Mouse (Mus musculus) urinary bladder, postnatal 25 days (tissue): ENCODE data around the gene Utrn.

ENCODE experiments used
- DNase-seq: peaks from one replicate; pipeline ENCODE4 v3.0.0; 2022; ENCODE audit warnings: low spot score

The Utrn gene

GRCm38 (mm10) chr10:12836048-12836816 is 32.9 kb downstream of the Utrn start:
- no peak for DNase-seq

GRCm38 (mm10) chr10:12834215-12834614 is 35.0 kb downstream of the Utrn start:
- DNase-seq, result no peak

- DNase-seq, result no peak
Measured at GRCm38 (mm10) chr10:12832163-12832562, 37.0 kb downstream of the Utrn start.

DNA sequence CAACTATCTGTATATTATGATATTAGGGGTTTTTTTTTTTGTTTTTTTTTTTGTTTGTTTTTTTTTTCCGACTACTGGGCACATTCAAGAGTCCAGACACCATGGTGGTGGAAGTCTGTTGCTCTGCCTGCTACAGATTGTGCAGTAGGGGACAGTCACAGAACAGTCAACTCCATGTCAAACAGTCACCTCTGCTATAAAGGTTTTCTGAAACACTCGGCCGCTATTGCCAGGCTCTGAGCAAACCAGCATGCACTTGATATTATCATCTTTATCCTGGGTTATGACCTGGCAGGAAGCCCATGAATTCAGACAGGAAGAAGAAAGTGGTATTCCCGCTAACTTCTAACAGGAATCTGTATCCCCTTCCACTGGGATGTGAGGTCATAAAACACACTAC is 41.4 kb downstream of the Utrn start:
- no peak for DNase-seq

DNA sequence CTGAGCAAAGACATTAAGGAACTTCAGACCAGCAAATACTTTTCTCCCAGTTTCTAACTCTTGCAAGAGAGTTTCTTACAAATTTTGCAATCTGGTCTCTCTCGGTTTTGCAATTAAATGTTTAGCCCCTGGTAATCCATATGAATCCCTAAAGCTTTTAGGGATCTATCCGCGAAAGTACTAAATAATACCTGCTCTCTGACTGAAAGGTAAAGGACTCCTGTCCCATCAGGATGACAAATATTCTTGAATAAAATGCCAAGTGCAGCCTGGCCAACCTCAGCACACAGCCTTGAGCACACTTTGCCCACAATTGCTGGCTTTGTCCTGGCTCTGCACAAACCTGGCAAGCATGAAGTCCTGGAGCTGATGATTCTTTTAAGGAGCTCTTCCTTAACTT is 41.9 kb downstream of the Utrn start:
- no peak for DNase-seq

DNA sequence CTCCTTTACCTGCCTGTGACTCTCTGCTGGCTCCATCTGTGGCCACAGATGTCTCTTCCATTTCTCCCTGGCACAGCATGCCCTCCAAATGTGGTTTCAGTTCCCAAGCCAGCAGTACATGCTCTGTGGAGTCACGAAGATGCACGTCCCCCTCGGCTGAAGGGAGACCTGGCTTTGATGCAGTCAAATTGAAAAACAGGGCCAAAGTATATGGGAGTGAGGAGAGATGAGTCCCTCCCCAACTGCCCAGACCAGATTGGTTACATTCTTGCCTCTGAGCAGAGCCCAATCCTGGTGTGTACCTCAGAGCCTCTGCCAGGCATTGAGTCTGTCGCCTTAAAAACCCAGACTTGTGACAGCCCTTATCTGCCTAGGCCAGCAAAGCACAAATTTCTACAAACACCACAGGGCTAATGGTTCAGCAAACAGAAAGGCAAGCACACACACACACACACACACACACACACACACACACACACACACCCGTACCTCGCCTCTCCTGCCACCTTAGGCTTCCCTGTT is 42.3 kb downstream of the Utrn start:
- DNase-seq, result no peak

DNA sequence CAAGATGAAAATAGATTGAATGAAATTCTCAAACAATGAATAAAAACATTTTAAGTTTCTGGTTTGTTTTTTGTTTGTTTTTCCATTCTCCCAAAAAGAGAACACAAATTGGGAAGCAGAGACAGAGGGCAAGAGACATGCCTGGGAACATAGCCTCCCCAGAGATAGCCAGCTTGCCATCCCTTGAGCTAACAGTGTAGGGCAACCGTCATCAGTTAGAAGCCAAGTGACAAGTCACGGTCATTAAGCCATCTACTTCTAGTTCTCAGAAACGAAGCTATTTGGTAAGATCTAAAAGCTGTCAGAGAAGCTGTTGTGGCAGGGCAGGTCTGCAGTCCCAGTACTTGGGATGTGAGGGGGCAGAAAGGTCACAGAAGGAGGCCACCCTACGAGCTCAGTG is 44.8 kb downstream of the Utrn start:
- no peak for DNase-seq

GRCm38 (mm10) chr10:12823437-12824219 is 45.5 kb downstream of the Utrn start:
- no peak for DNase-seq

- no peak for DNase-seq
Measured at GRCm38 (mm10) chr10:12820978-12821735, 48.0 kb downstream of the Utrn start.

DNA sequence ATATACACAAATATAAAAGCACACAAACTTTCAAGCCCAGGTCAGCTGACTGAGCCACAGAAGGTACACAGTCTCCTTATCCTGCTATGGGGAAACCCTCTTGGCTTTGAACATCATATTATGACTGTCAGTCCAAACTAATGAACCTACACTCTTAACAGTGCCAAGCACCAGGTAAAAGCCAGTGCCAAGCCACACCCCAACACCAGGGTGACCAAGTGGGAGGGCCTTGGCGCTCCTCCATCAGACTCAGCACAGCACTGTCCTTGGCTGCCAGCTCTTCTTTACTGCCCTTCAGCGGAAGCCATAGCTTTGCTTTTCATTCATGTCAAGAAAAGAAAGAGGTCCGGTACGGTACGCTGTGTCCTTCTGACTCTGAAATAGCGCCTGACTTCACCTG is 51.8 kb downstream of the Utrn start:
- DNase-seq, result no peak

- DNase-seq, result no peak
Measured at GRCm38 (mm10) chr10:12816530-12816929, 52.6 kb downstream of the Utrn start.

GRCm38 (mm10) chr10:12814411-12814810 is 54.8 kb downstream of the Utrn start:
- DNase-seq, result no peak

DNA sequence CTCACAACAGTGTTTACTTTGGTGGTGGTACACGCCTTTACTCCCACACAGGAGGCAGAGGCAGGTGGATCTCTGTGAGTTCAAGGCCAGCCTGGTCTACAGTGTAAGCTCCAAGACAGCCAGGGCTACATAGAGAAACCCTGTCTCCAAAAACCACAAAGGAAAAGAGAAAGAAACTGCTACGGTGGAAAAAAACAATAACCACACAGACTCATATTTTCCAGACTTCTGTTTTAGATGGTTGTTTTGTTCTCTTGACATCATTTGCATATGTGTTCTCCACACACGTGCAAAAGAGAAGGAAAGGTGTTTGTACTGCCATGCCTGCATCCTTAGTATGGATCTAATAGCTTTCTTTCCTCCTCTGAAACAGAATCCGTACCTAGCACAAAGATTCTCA is 55.3 kb downstream of the Utrn start:
- DNase-seq, result no peak

- DNase-seq, result no peak
Measured at GRCm38 (mm10) chr10:12813211-12813811, 55.9 kb downstream of the Utrn start.

- DNase-seq, result no peak
Measured at GRCm38 (mm10) chr10:12812680-12813079, 56.5 kb downstream of the Utrn start.

DNA sequence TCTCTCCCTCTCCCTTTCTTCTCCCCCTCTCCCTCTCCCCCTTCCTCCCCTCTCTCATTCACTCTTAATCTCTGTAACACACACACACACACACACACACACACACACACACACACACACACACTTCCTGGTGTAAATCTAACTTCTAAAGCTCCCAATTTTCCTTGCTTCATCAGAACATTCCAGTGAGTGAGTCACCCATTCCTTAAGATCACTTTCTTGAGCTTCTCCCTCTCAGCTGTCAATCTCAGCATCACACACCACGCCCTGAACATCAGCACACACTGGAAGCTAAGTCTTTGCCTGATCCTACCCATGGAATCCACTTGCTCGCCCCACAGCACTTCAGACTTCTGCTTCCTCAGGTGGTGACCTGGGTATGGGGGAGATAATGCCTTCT is 58.3 kb downstream of the Utrn start:
- DNase-seq, result no peak

DNA sequence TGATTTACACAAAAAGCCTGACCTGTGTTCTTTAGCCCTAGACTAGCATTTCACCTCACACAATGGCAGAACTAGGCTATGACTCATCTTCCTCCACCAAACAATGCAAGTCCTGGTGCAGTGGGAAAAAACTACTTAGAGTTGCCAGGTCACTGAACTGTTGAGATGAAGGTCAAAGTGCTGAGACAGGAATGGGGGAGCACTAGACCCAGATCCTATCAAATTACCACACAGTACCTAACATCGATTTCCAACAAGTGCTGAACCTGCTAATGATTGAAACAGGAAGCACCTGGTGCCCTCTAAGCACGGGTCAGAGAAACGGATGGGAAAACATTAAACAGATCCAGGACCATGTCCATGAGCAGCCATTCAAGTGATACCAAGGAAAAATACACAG is 59.5 kb downstream of the Utrn start:
- no peak for DNase-seq

DNA sequence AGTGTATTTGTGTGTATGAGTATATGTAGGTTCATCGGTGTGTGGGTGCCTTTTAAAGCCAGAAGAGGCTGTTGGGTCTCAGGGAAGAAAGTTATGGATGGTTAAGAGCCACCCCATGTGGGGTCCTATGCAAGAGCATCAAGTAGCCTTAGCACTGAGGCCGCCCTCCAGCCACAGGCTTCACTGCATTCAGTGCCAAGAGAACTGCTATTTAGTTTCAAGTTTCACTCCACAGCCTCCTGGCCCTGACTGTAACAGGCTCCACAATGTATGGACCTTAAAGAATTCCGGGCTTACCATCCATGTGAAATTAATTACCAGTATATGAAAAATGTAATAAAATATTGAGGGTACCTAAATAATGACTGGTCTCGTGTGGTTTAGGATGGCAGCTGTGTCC is 60.7 kb downstream of the Utrn start:
- no peak for DNase-seq

DNA sequence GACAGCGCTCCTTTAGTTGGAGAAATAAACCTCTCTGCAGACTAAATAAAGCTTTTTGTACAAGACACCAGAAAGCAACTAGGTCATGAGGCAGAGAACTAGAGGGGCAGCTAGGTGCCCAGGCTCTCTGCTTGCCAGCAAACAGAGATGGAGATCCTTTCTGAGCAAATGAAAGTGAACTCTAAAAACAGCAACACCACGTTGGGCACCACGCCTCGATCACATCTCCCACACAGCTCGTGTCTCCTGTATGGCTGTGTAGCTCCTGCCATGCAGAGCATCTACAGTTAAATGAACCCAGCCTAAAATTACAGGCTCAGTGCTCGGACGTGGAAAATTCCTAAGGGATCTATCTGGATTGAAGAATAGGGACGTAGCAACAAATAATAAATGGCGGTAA is 61.5 kb downstream of the Utrn start:
- DNase-seq, result no peak

DNA sequence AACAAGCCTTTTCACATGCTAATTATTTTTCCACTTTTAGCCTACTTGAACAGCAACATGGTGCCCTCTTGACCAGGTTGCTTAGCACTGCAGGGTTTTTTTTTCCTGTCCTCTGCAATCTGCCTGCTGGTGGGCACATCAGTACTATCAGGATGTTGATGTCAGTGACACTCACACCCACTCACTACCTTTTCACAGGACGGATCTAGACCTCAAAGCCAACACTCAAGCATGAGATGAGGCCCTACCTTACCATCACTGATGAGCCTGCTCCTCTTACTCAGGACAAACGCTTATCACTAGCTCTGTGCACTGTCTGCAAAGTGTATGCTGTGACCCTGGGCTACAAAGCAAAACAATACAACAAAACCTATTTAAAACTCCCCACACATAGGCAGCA is 63.3 kb downstream of the Utrn start:
- DNase-seq, result no peak

- DNase-seq, result no peak
Measured at GRCm38 (mm10) chr10:12803939-12804338, 65.2 kb downstream of the Utrn start.

- DNase-seq, result no peak
Measured at GRCm38 (mm10) chr10:12799416-12799815, 69.7 kb downstream of the Utrn start.
